Mouse (Mus musculus): Measurements from ENCODE around the gene Sumf2. TPM values are rescaled to one million over a fixed set of nuclear protein-coding genes. Genes with fewer than 3 reads are reported as not detected.

Gene Sumf2
- total and polyA plus RNA-seq, 2 experiments = 6.0 to 10.2 TPM

- Histone ChIP-seq H3K36me3 (ENCODE audit: control insufficient read depth, insufficient read depth, low read length) (peaks cover 5% of the 10 kb centered on the region), H3K4me3 (ENCODE audit: insufficient read depth, low read depth, low read length) (no peak overlapping the region), H3K9ac (ENCODE audit: low read depth, low read length) (no peak overlapping the region), H3K27ac (replicated peaks; ENCODE audit: insufficient read depth, low read depth, low read length) (no peak overlapping the region), H3K79me2 (ENCODE audit: control insufficient read depth, insufficient read depth, low read length) (no peaks in the 10 kb centered on the region), H3K27me3 (ENCODE audit: control insufficient read depth, insufficient read depth, low read length) (no peaks in the 10 kb centered on the region), H3K4me1 (ENCODE audit: control insufficient read depth, insufficient read depth, low read length) (no peaks in the 10 kb centered on the region)
- TF ChIP-seq POLR2A (IDR thresholded peaks at IDR 0.05; ENCODE audit: extremely low read depth, insufficient read depth, low read length) = no peak
- peak; percentile 69 for TF ChIP-seq CTCF (IDR thresholded peaks at IDR 0.05; ENCODE audit: low read depth, low read length)
- WGBS = 18% methylated on average over 18 of the region's 18 CpGs
- DNase-seq (ENCODE audit: extremely low read depth, low read depth, low spot score) = no peak
Observed at GRCm38 (mm10) chr5:129864467-129864866, 17.7 kb downstream of the Sumf2 start.

- no peak overlapping the region for H3K4me3 ChIP-seq (ENCODE audit: insufficient read depth, low read depth, low read length)
- TF ChIP-seq POLR2A (IDR thresholded peaks at IDR 0.05; ENCODE audit: extremely low read depth, insufficient read depth, low read length) (no peak), CTCF (IDR thresholded peaks at IDR 0.05; ENCODE audit: low read depth, low read length) (no peak)
- no peak overlapping the region for H3K27ac ChIP-seq (replicated peaks; ENCODE audit: insufficient read depth, low read depth, low read length)
- H3K79me2 ChIP-seq (ENCODE audit: control insufficient read depth, insufficient read depth, low read length) = no peaks in the 10 kb centered on the region
- no peaks in the 10 kb centered on the region for H3K27me3 ChIP-seq (ENCODE audit: control insufficient read depth, insufficient read depth, low read length)
- DNase-seq (ENCODE audit: extremely low read depth, low read depth, low spot score) = no peak
- no peaks in the 10 kb centered on the region for H3K4me1 ChIP-seq (ENCODE audit: control insufficient read depth, insufficient read depth, low read length)
- 76% methylated on average over 12 of the region's 12 CpGs for WGBS
- H3K36me3 ChIP-seq (ENCODE audit: control insufficient read depth, insufficient read depth, low read length) = 0 out of 2 replicates have a peak, but pooled peaks cover 2% of the 10 kb centered on the region
- H3K9ac ChIP-seq (ENCODE audit: low read depth, low read length) = no peak overlapping the region
Observed at GRCm38 (mm10) chr5:129865841-129866240, 19.1 kb downstream of the Sumf2 start.

- Histone ChIP-seq H3K4me3 (ENCODE audit: insufficient read depth, low read depth, low read length) (no peak overlapping the region), H3K79me2 (ENCODE audit: control insufficient read depth, insufficient read depth, low read length) (no peaks in the 10 kb centered on the region), H3K27ac (replicated peaks; ENCODE audit: insufficient read depth, low read depth, low read length) (no peak overlapping the region), H3K36me3 (ENCODE audit: control insufficient read depth, insufficient read depth, low read length) (no peaks in the 10 kb centered on the region), H3K4me1 (ENCODE audit: control insufficient read depth, insufficient read depth, low read length) (no peaks in the 10 kb centered on the region), H3K9ac (ENCODE audit: low read depth, low read length) (no peak overlapping the region), H3K27me3 (ENCODE audit: control insufficient read depth, insufficient read depth, low read length) (no peaks in the 10 kb centered on the region)
- WGBS = 87% methylated on average over 19 of the region's 19 CpGs
- no peak for DNase-seq (ENCODE audit: extremely low read depth, low read depth, low spot score)
- TF ChIP-seq POLR2A (IDR thresholded peaks at IDR 0.05; ENCODE audit: extremely low read depth, insufficient read depth, low read length) = no peak
- TF ChIP-seq CTCF (IDR thresholded peaks at IDR 0.05; ENCODE audit: low read depth, low read length) = no peak
Observed at GRCm38 (mm10) chr5:129869238-129869995, 22.6 kb downstream of the Sumf2 start.

GRCm38 (mm10) chr5:129871238-129871637 is 24.5 kb downstream of the Sumf2 start:
- Histone ChIP-seq H3K27ac (replicated peaks; ENCODE audit: insufficient read depth, low read depth, low read length) (no peak overlapping the region), H3K4me1 (ENCODE audit: control insufficient read depth, insufficient read depth, low read length) (no peaks in the 10 kb centered on the region), H3K36me3 (ENCODE audit: control insufficient read depth, insufficient read depth, low read length) (no peaks in the 10 kb centered on the region), H3K9ac (ENCODE audit: low read depth, low read length) (no peak overlapping the region), H3K4me3 (ENCODE audit: insufficient read depth, low read depth, low read length) (no peak overlapping the region), H3K27me3 (ENCODE audit: control insufficient read depth, insufficient read depth, low read length) (no peaks in the 10 kb centered on the region), H3K79me2 (ENCODE audit: control insufficient read depth, insufficient read depth, low read length) (no peaks in the 10 kb centered on the region)
- no peak for DNase-seq (ENCODE audit: extremely low read depth, low read depth, low spot score)
- TF ChIP-seq POLR2A (IDR thresholded peaks at IDR 0.05; ENCODE audit: extremely low read depth, insufficient read depth, low read length) (no peak), CTCF (IDR thresholded peaks at IDR 0.05; ENCODE audit: low read depth, low read length) (no peak)
- WGBS = 82% methylated on average over 2 of the region's 2 CpGs

- Histone ChIP-seq H3K79me2 (ENCODE audit: control insufficient read depth, insufficient read depth, low read length) (no peaks in the 10 kb centered on the region), H3K4me1 (ENCODE audit: control insufficient read depth, insufficient read depth, low read length) (0 out of 2 replicates have a peak, but pooled peaks cover 2% of the 10 kb centered on the region), H3K27me3 (ENCODE audit: control insufficient read depth, insufficient read depth, low read length) (no peaks in the 10 kb centered on the region), H3K9ac (ENCODE audit: low read depth, low read length) (no peak overlapping the region), H3K36me3 (ENCODE audit: control insufficient read depth, insufficient read depth, low read length) (no peaks in the 10 kb centered on the region), H3K4me3 (ENCODE audit: insufficient read depth, low read depth, low read length) (no peak overlapping the region), H3K27ac (replicated peaks; ENCODE audit: insufficient read depth, low read depth, low read length) (no peak overlapping the region)
- no peak for DNase-seq (ENCODE audit: extremely low read depth, low read depth, low spot score)
- TF ChIP-seq CTCF (IDR thresholded peaks at IDR 0.05; ENCODE audit: low read depth, low read length) (no peak), POLR2A (IDR thresholded peaks at IDR 0.05; ENCODE audit: extremely low read depth, insufficient read depth, low read length) (no peak)
- WGBS = 80% methylated on average over 12 of the region's 12 CpGs
Observed at GRCm38 (mm10) chr5:129873942-129874341, 27.2 kb downstream of the Sumf2 start.

GRCm38 (mm10) chr5:129875098-129875497 is 28.3 kb downstream of the Sumf2 start:
- Histone ChIP-seq H3K27ac (replicated peaks; ENCODE audit: insufficient read depth, low read depth, low read length) (no peak overlapping the region), H3K36me3 (ENCODE audit: control insufficient read depth, insufficient read depth, low read length) (no peaks in the 10 kb centered on the region), H3K9ac (ENCODE audit: low read depth, low read length) (no peak overlapping the region), H3K4me1 (ENCODE audit: control insufficient read depth, insufficient read depth, low read length) (0 out of 2 replicates have a peak, but pooled peaks cover 2% of the 10 kb centered on the region), H3K27me3 (ENCODE audit: control insufficient read depth, insufficient read depth, low read length) (no peaks in the 10 kb centered on the region), H3K79me2 (ENCODE audit: control insufficient read depth, insufficient read depth, low read length) (no peaks in the 10 kb centered on the region), H3K4me3 (ENCODE audit: insufficient read depth, low read depth, low read length) (no peak overlapping the region)
- TF ChIP-seq POLR2A (IDR thresholded peaks at IDR 0.05; ENCODE audit: extremely low read depth, insufficient read depth, low read length) (no peak), CTCF (IDR thresholded peaks at IDR 0.05; ENCODE audit: low read depth, low read length) (no peak)
- no peak for DNase-seq (ENCODE audit: extremely low read depth, low read depth, low spot score)
- WGBS = 79% methylated on average over 11 of the region's 11 CpGs
